ENCODE assay signal across 12 mouse cellular contexts in the genomic region with DNA sequence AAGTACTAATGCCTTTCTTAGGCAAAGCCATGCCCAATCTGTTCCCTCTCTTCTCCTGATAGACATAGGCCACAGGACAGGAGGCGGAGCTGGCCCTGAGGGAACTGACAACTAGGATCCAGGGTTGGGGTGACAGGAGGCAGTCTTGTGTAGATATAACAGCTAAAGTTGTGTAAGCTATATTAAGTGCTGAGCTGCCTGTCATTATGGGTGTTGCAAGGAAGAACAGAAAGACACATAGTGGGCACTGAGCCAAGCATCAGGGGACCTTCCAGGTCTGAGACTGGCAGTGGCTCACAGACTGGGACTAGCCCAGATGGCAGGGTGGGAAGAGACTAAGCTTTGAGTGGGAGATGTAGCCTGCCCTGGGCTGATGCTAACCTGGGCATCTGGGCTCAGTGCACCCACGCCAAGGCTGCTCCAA. TPM values are rescaled to one million over a fixed set of nuclear protein-coding genes. Genes with fewer than 3 reads are reported as not detected.
DNase-seq lines count a peak whose midpoint lies in the region; ATAC-seq and TF ChIP-seq lines count a peak whose summit lies in the region.
"Had no signal": no experiment of that assay in that cellular context is flagged by ENCODE, and none has a peak within 500 bp of the region (broad histone marks: within the 10 kb centered on the region; RNA-seq: fewer than 3 reads in every experiment).

No protein-coding gene starts in this region.

- H3K79me2 ChIP-seq in liver, adult 2 months (ENCODE audit: control insufficient read depth, insufficient read depth, low read length) = no peaks in the 10 kb centered on the region

- no peaks in the 10 kb centered on the region for H3K9me3 ChIP-seq in forebrain, embryonic 16.5 days (ENCODE audit: control insufficient read depth, low read length)
- H3K9me3 ChIP-seq in forebrain, embryonic 10.5 days = no peaks in the 10 kb centered on the region
- H3K9me3 ChIP-seq in liver, embryonic 12.5 days (replicated peaks) = no peaks in the 10 kb centered on the region
- no peaks in the 10 kb centered on the region for H3K9me3 ChIP-seq in heart, embryonic 14.5 days (ENCODE audit: control insufficient read depth, low read length)

- no peaks in the 10 kb centered on the region for H3K36me3 ChIP-seq in forebrain, embryonic 16.5 days (ENCODE audit: control insufficient read depth, insufficient read depth)
- no peaks in the 10 kb centered on the region for H3K36me3 ChIP-seq in forebrain, embryonic 10.5 days (replicated peaks)
- H3K36me3 ChIP-seq in liver, adult 2 months (ENCODE audit: control insufficient read depth, insufficient read depth, low read length) = peaks cover 37% of the 10 kb centered on the region
- H3K36me3 ChIP-seq in liver, embryonic 12.5 days = peaks cover 9% of the 10 kb centered on the region; the same call in 1 of the 2 replicates
- peaks cover 4% of the 10 kb centered on the region; the same call in 1 of the 2 replicates for H3K36me3 ChIP-seq in heart, embryonic 14.5 days (ENCODE audit: control insufficient read depth, insufficient read depth, low read length)

- peaks cover 12% of the 10 kb centered on the region for H3K4me1 ChIP-seq in forebrain, embryonic 16.5 days (replicated peaks; ENCODE audit: control insufficient read depth, insufficient read depth, low read length)
- peaks cover 4% of the 10 kb centered on the region; the same call in 1 of the 2 replicates for H3K4me1 ChIP-seq in forebrain, embryonic 10.5 days
- peaks cover 36% of the 10 kb centered on the region for H3K4me1 ChIP-seq in liver, adult 2 months (ENCODE audit: control insufficient read depth, insufficient read depth, low read length)
- no peaks in the 10 kb centered on the region for H3K4me1 ChIP-seq in liver, embryonic 12.5 days
- peaks cover 29 to 31% of the 10 kb centered on the region in 2 experiments for H3K4me1 ChIP-seq in heart, embryonic 14.5 days (ENCODE audit: control insufficient read depth in 2 of 2, insufficient read depth in 2 of 2, low read length in 2 of 2)

- H3K4me3 ChIP-seq in forebrain, embryonic 16.5 days (replicated peaks; ENCODE audit: low read length) = no peak overlapping the region
- no peak overlapping the region for H3K4me3 ChIP-seq in forebrain, embryonic 10.5 days
- H3K4me3 ChIP-seq in liver, adult 2 months (ENCODE audit: insufficient read depth, low read depth, low read length) = no peak overlapping the region
- H3K4me3 ChIP-seq in liver, embryonic 12.5 days = no peak overlapping the region
- H3K4me3 ChIP-seq in heart, embryonic 14.5 days (ENCODE audit: control insufficient read depth in 1 of 2, insufficient read depth in 1 of 2, low read depth in 1 of 2, low read length in 2 of 2) = no peak overlapping the region

- H3K9ac ChIP-seq in forebrain, embryonic 16.5 days (replicated peaks; ENCODE audit: low read depth, low read length) = no peak overlapping the region
- H3K9ac ChIP-seq in liver, adult 2 months (ENCODE audit: low read depth, low read length) = peak overlapping the region; percentile 8
- no peak overlapping the region for H3K9ac ChIP-seq in liver, embryonic 12.5 days
- no peak overlapping the region for H3K9ac ChIP-seq in heart, embryonic 14.5 days (ENCODE audit: low read length)

- H3K27ac ChIP-seq in forebrain, embryonic 16.5 days (ENCODE audit: low read length) = no peak overlapping the region
- H3K27ac ChIP-seq in forebrain, embryonic 10.5 days = no peak overlapping the region
- peak overlapping the region; percentile 64 for H3K27ac ChIP-seq in liver, adult 2 months (replicated peaks; ENCODE audit: insufficient read depth, low read depth, low read length)
- no peak overlapping the region for H3K27ac ChIP-seq in liver, embryonic 12.5 days
- H3K27ac ChIP-seq in heart, embryonic 14.5 days (replicated peaks in 1 of 2; ENCODE audit: control insufficient read depth in 1 of 2, insufficient read depth in 1 of 2, low read depth in 2 of 2, low read length in 2 of 2) = peak overlapping the region; percentile 50 to 85

- DNase-seq in forebrain, embryonic 10.5 days (ENCODE audit: extremely low spot score, low spot score) = no peak
- peak; percentile 41 for DNase-seq in liver, adult 2 months (ENCODE audit: extremely low read depth, low read depth, low spot score)
- peak; percentile 56 for DNase-seq in brain, embryonic 14.5 days (ENCODE audit: low read depth)
- DNase-seq in urinary bladder, adult 2 months (ENCODE audit: low spot score) = no peak
- DNase-seq in thymus, postnatal 36 days = no peak
- DNase-seq: kidney, postnatal 14 days; right cerebral cortex, postnatal 4 days had no signal

- H3K27me3 ChIP-seq in forebrain, embryonic 16.5 days (replicated peaks; ENCODE audit: control insufficient read depth, insufficient read depth, low read length) = no peaks in the 10 kb centered on the region
- no peaks in the 10 kb centered on the region for H3K27me3 ChIP-seq in forebrain, embryonic 10.5 days (ENCODE audit: poor library complexity, severe bottlenecking)
- H3K27me3 ChIP-seq in liver, adult 2 months (ENCODE audit: control insufficient read depth, insufficient read depth, low read length) = no peaks in the 10 kb centered on the region
- H3K27me3 ChIP-seq in liver, embryonic 12.5 days (replicated peaks) = no peaks in the 10 kb centered on the region
- H3K27me3 ChIP-seq in heart, embryonic 14.5 days (ENCODE audit: control insufficient read depth, insufficient read depth, low read length) = no peaks in the 10 kb centered on the region

- WGBS in forebrain, embryonic 16.5 days = 49% methylated on average over 2 of the region's 2 CpGs
- 85% methylated on average over 2 of the region's 2 CpGs for WGBS in forebrain, embryonic 10.5 days
- WGBS in liver, adult 2 months = 63% methylated on average over 2 of the region's 2 CpGs
- WGBS in liver, embryonic 12.5 days (ENCODE audit: insufficient replicate concordance) = 59% methylated on average over 2 of the region's 2 CpGs
- 36% methylated on average over 2 of the region's 2 CpGs for WGBS in heart, embryonic 14.5 days

- no peak for TF ChIP-seq POLR2A in liver, adult 2 months (IDR thresholded peaks at IDR 0.05; ENCODE audit: extremely low read depth, insufficient read depth, low read length)
- TF ChIP-seq POLR2A in brain, embryonic 14.5 days (IDR thresholded peaks at IDR 0.05; ENCODE audit: borderline replicate concordance, extremely low read depth, insufficient read depth, insufficient read length, poor library complexity, severe bottlenecking) = no peak

- TF ChIP-seq CTCF in liver, adult 2 months (IDR thresholded peaks at IDR 0.05; ENCODE audit: low read depth, low read length) = no peak
- TF ChIP-seq CTCF in brain, embryonic 14.5 days (IDR thresholded peaks at IDR 0.05; ENCODE audit: borderline replicate concordance, extremely low read depth, insufficient read depth, insufficient read length) = no peak

- ATAC-seq in forebrain, embryonic 16.5 days = 0 out of 2 replicates have a peak, but pooled peaks have one; percentile 18
- no peak for ATAC-seq in liver, embryonic 12.5 days
- ATAC-seq in heart, embryonic 14.5 days (ENCODE audit: insufficient number of reproducible peaks, insufficient read depth, low FRiP score, low read depth) = peak; percentile 81
- ATAC-seq: inflammation-experienced regulatory T-cells, adult 6 months had no signal

- H3K4me2 ChIP-seq in forebrain, embryonic 16.5 days (ENCODE audit: low read length) = no peak overlapping the region
- no peak overlapping the region for H3K4me2 ChIP-seq in liver, embryonic 12.5 days
- H3K4me2 ChIP-seq in heart, embryonic 14.5 days (ENCODE audit: low read length) = peak overlapping the region; percentile 10; the same call in 1 of the 2 replicates

RNA-seq across cellular contexts. Expression of gene Sardh, which starts 30.0 kb away (rescaled TPM):
- 4.1 and 5.8 TPM in 2 replicates for polyA plus RNA-seq in forebrain, embryonic 16.5 days (2015; fragmentation: Nextera tagmentation; extraction: Ambion mirVana)
- 1.8 TPM in 2 replicates for polyA plus RNA-seq in forebrain, embryonic 10.5 days (2016; fragmentation: Nextera tagmentation; extraction: Ambion mirVana)
- total RNA-seq in liver, adult 2 months (2014; rRNA removed) = 382 and 424 TPM in 2 replicates
- polyA plus RNA-seq in liver, adult 2 months (2012; rRNA removed) = 768 and 871 TPM in 2 replicates
- polyA plus RNA-seq in liver, embryonic 12.5 days (2016; fragmentation: Nextera tagmentation; extraction: Ambion mirVana) = 37.6 and 41.5 TPM in 2 replicates
- 2.8 and 4.7 TPM in 2 replicates for polyA plus RNA-seq in brain, embryonic 14.5 days (2012; rRNA removed)
- polyA plus RNA-seq in heart, embryonic 14.5 days (2014; fragmentation: Nextera tagmentation; extraction: Ambion mirVana) = 19.0 and 21.6 TPM in 2 replicates
- 8.1 and 10.6 TPM in 2 replicates for polyA plus RNA-seq in urinary bladder, adult 2 months (2012; rRNA removed)

RNA-seq across cellular contexts. Expression of gene Dbh, which starts 53.1 kb away (rescaled TPM):
- polyA plus RNA-seq in forebrain, embryonic 16.5 days (2015; fragmentation: Nextera tagmentation; extraction: Ambion mirVana) = not detected in 2 replicates
- not detected in 2 replicates for polyA plus RNA-seq in forebrain, embryonic 10.5 days (2016; fragmentation: Nextera tagmentation; extraction: Ambion mirVana)
- under 0.01 and 0.20 TPM in 2 replicates for total RNA-seq in liver, adult 2 months (2014; rRNA removed)
- polyA plus RNA-seq in liver, adult 2 months (2012; rRNA removed) = not detected in 2 replicates
- 0.05 and 0.12 TPM in 2 replicates for polyA plus RNA-seq in liver, embryonic 12.5 days (2016; fragmentation: Nextera tagmentation; extraction: Ambion mirVana)
- 0.88 and 2.7 TPM in 2 replicates for polyA plus RNA-seq in brain, embryonic 14.5 days (2012; rRNA removed)
- 0.55 and 1.8 TPM in 2 replicates for polyA plus RNA-seq in heart, embryonic 14.5 days (2014; fragmentation: Nextera tagmentation; extraction: Ambion mirVana)
- polyA plus RNA-seq in urinary bladder, adult 2 months (2012; rRNA removed) = 0.38 and 0.44 TPM in 2 replicates
- total RNA-seq: common myeloid progenitor, adult 5-6 weeks had no signal

Comparison
In these comparisons a context has a peak if more than half of its experiments do, and no peak if none do; other contexts are left out.
1. H3K27ac ChIP-seq: peak in liver, adult 2 months (single experiment) and heart, embryonic 14.5 days (2 of 2); none in forebrain, embryonic 16.5 days (single experiment), forebrain, embryonic 10.5 days (single experiment) and liver, embryonic 12.5 days (single experiment).
2. RNA of gene Sardh, which starts 30.0 kb away (polyA plus RNA-seq): 768 to 871 TPM in liver, adult 2 months; 37.6 to 41.5 TPM in liver, embryonic 12.5 days, 19.0 to 21.6 TPM in heart, embryonic 14.5 days, 8.1 to 10.6 TPM in urinary bladder, adult 2 months, 4.1 to 5.8 TPM in forebrain, embryonic 16.5 days, 2.8 to 4.7 TPM in brain, embryonic 14.5 days and 1.8 TPM in forebrain, embryonic 10.5 days; every median in the first group is over 10 times any median in the second.
3. DNase-seq: peak in liver, adult 2 months (single experiment) and brain, embryonic 14.5 days (single experiment); none in forebrain, embryonic 10.5 days (single experiment), urinary bladder, adult 2 months (single experiment) and thymus, postnatal 36 days (0 of 2).